Mouse (Mus musculus) ES-E14 (cell line): ENCODE results near the gene Pclaf. TPM values are rescaled to one million over a fixed set of nuclear protein-coding genes. Genes with fewer than 3 reads are reported as not detected.

ENCODE experiments used
- DNase-seq: peaks from one replicate; pipeline ENCODE4 v3.0.0-alpha.2; 2013; ENCODE audit warnings: low read depth, low spot score
- H3K27ac ChIP-seq: 2 replicates; pipeline ENCODE4 v1.5.1; 2012; ENCODE audit warnings: low read depth, mild to moderate bottlenecking, low read length, moderate library complexity, mixed read lengths; ENCODE audit not compliant: poor library complexity, insufficient read depth, severe bottlenecking
- H3K36me3 ChIP-seq: 2 replicates; pipeline ENCODE4 v1.6.1; 2012; ENCODE audit warnings: mild to moderate bottlenecking, low read length, moderate library complexity, mixed read lengths; ENCODE audit not compliant: control insufficient read depth, poor library complexity, insufficient read depth, severe bottlenecking
- H3K4me1 ChIP-seq, 2 experiments: fragments of 150-350 bp in 1 of 2; sonication (generic) in 1 of 2; 2 replicates each; pipeline ENCODE4 v1.6.1; 2012; ENCODE audit warnings: low read length in 2 of 2, mild to moderate bottlenecking in 1 of 2, mixed read lengths in 1 of 2; ENCODE audit not compliant: control insufficient read depth in 2 of 2, insufficient read depth in 2 of 2, poor library complexity in 1 of 2
- H3K4me3 ChIP-seq, 2 experiments: fragments of 150-350 bp in 1 of 2; sonication (generic) in 1 of 2; 2 replicates each; pipeline ENCODE4 v1.5.1; 2012; ENCODE audit warnings: low read length in 2 of 2, low read depth in 1 of 2, mild to moderate bottlenecking in 1 of 2, mixed read lengths in 1 of 2; ENCODE audit not compliant: insufficient read depth in 1 of 2, poor library complexity in 1 of 2, severe bottlenecking in 1 of 2
- H3K9ac ChIP-seq: 2 replicates; pipeline ENCODE4 v1.6.1; 2012; ENCODE audit warnings: low read depth, mild to moderate bottlenecking, low read length, mixed read lengths; ENCODE audit not compliant: poor library complexity, insufficient read depth, severe bottlenecking
- H3K9me3 ChIP-seq: fragments of 150-350 bp; sonication (generic); 2 replicates; pipeline ENCODE4 v1.6.1; 2012; ENCODE audit warnings: low read depth, mild to moderate bottlenecking, low read length; ENCODE audit not compliant: control insufficient read depth, insufficient read depth
- CHD2 ChIP-seq: IDR thresholded peaks from 2 replicates; pipeline ENCODE4 v1.6.1; 2014; ENCODE audit warnings: mild to moderate bottlenecking, low read depth, low read length, inconsistent platforms
- HCFC1 ChIP-seq: IDR thresholded peaks from 2 replicates; pipeline ENCODE4 v1.6.1; 2012; ENCODE audit warnings: low read length, inconsistent platforms, borderline replicate concordance; ENCODE audit not compliant: insufficient read depth
- MAFK ChIP-seq: IDR thresholded peaks from 2 replicates; pipeline ENCODE4 v1.6.1; 2014; ENCODE audit warnings: mild to moderate bottlenecking, low read depth, low read length, inconsistent platforms; ENCODE audit not compliant: insufficient read depth
- ZC3H11A ChIP-seq: IDR thresholded peaks from 2 replicates; pipeline ENCODE4 v1.6.1; 2012; ENCODE audit warnings: low read depth, mild to moderate bottlenecking, inconsistent platforms, low read length, borderline replicate concordance
- ZNF384 ChIP-seq: IDR thresholded peaks from 2 replicates; pipeline ENCODE4 v1.6.1; 2012; ENCODE audit warnings: low read depth, low read length, inconsistent platforms
- in situ Hi-C, 2 experiments: fragments of 600-800 bp; cut with MboI; formaldehyde crosslinking; loops; one replicate each; pipeline ENCODE4 v1.15.1; 2025; ENCODE audit warnings: low sequenced_read_pairs in 2 of 2, inconsistent platforms in 1 of 2; ENCODE audit not compliant: unreplicated experiment in 2 of 2
- total RNA-seq: library from RNA; depleted of rRNA; stranded (reverse); fragments of 300-350 nt; gene quantifications from 2 replicates; pipeline ENCODE4 v1.2.3, GENCODE M21; 2012

Gene Pclaf
- total RNA-seq, 1 experiment: 36.7 TPM

- DNase-seq: no peak
- no peak overlapping the region for H3K9ac ChIP-seq
- in situ Hi-C loops: loop anchor here in 1 of 2 experiments (10.0 kb wide), 1 partner anchor 255 kb away; no protein-coding TSS in a partner anchor
- H3K4me3 ChIP-seq: no peak overlapping the region
- no peaks in the 10 kb centered on the region for H3K4me1 ChIP-seq
- peaks cover 13% of the 10 kb centered on the region for H3K36me3 ChIP-seq
- no peaks in the 10 kb centered on the region for H3K9me3 ChIP-seq
- TF ChIP-seq CHD2 (no peak), HCFC1 (no peak), MAFK (no peak), ZC3H11A (no peak), ZNF384 (no peak)
- no peak overlapping the region for H3K27ac ChIP-seq
These were observed 30.4 kb upstream of the Pclaf start for GRCm38 (mm10) chr9:65859656-65860055.

- Histone ChIP-seq H3K9me3 (no peaks in the 10 kb centered on the region), H3K27ac (no peak overlapping the region), H3K9ac (peak overlapping the region; percentile 85), H3K4me1 (no peaks in the 10 kb centered on the region; a peak in 1 of 4 replicates), H3K36me3 (no peaks in the 10 kb centered on the region), H3K4me3 (peak overlapping the region; percentile 76 to 87)
- DNase-seq: peak; percentile 80
- in situ Hi-C loops: no loop called here
- TF ChIP-seq ZC3H11A: no peak
- TF ChIP-seq CHD2: peak; percentile 48; the same call in 1 of the 2 replicates
- no peak for TF ChIP-seq MAFK
- peak; percentile 90 for TF ChIP-seq HCFC1
These were observed 5.3 kb upstream of the Pclaf start for GRCm38 (mm10) chr9:65884564-65885315.

GRCm38 (mm10) chr9:65891126-65891525 lies 1.1 kb downstream of the Pclaf start:
- no peak overlapping the region for H3K27ac ChIP-seq

GRCm38 (mm10) chr9:65896977-65897376 lies 6.9 kb downstream of the Pclaf start:
- Histone ChIP-seq H3K27ac (no peak overlapping the region), H3K36me3 (peaks cover 2% of the 10 kb centered on the region), H3K9me3 (no peaks in the 10 kb centered on the region), H3K9ac (no peak overlapping the region), H3K4me1 (no peaks in the 10 kb centered on the region), H3K4me3 (no peak overlapping the region)
- no peak for DNase-seq
- in situ Hi-C loops: no loop called here
- TF ChIP-seq ZC3H11A (no peak), CHD2 (no peak), HCFC1 (no peak), MAFK (no peak)

More at GRCm38 (mm10) chr9:65891126-65891525, 1.1 kb downstream of the Pclaf start:
- Histone ChIP-seq H3K9me3 (no peaks in the 10 kb centered on the region), H3K9ac (peak overlapping the region; percentile 39; the same call in 1 of the 2 replicates), H3K36me3 (no peaks in the 10 kb centered on the region; the same call in none of the 2 replicates), H3K4me3 (peak overlapping the region; percentile 62 to 86), H3K4me1 (no peaks in the 10 kb centered on the region; a peak in 1 of 4 replicates)
- in situ Hi-C loops: no loop called here
- no peak for DNase-seq
- TF ChIP-seq ZNF384 (no peak), CHD2 (no peak), HCFC1 (no peak), ZC3H11A (no peak)

GRCm38 (mm10) chr9:65902879-65903278 lies 12.8 kb downstream of the Pclaf start:
- Histone ChIP-seq H3K4me3 (no peak overlapping the region), H3K9ac (no peak overlapping the region), H3K9me3 (no peaks in the 10 kb centered on the region), H3K27ac (no peak overlapping the region), H3K36me3 (no peaks in the 10 kb centered on the region), H3K4me1 (no peaks in the 10 kb centered on the region)
- in situ Hi-C loops: no loop called here
- no peak for DNase-seq
- TF ChIP-seq CHD2: no peak
- no peak for TF ChIP-seq ZNF384
- no peak for TF ChIP-seq ZC3H11A
- TF ChIP-seq MAFK: no peak
- TF ChIP-seq HCFC1: no peak
